24 mouse cellular contexts compared by ENCODE assay signal in the genomic region with DNA sequence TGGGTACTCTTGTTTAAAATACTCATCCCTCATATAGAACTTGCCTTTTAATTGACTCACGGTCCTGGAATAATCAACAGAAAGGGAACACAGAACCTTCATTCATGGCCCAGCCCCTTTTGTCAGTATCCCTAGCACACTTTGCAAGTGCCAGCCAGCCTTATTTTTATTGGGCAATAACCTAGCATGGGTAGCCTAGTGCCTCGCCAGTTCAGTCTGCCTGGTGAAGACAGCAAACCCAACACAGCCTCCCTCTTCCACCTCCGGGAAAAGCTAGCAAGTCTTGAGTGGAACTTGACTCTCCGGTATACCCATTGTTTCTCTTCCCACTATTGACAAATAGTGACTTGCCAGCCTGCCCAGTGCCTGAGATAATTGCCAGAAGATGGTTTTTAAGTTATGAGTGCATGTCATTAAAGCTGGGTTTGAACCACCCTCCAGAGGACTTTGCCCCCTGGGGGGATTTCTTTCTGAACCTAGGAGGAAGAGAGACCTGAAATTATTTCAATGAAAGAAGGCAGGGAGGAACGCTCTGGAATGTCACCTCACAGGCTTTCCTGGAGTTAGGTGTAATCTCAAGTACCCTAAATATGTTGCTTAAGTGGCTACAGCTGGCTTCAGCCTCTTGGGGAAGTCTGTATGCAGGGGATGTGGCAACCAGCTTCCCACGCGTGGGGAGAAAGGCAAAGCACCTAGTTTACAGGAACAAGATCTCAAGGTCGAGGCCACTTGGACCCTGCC. TPM values are rescaled to one million over a fixed set of nuclear protein-coding genes. Genes with fewer than 3 reads are reported as not detected.
DNase-seq lines count a peak whose midpoint lies in the region; ATAC-seq and TF ChIP-seq lines count a peak whose summit lies in the region.
"Had no signal": no experiment of that assay in that cellular context is flagged by ENCODE, and none has a peak within 500 bp of the region (broad histone marks: within the 10 kb centered on the region; RNA-seq: fewer than 3 reads in every experiment).

No protein-coding gene starts in this region.

- H3K27ac ChIP-seq in embryonic facial prominence, embryonic 11.5 days (replicated peaks; ENCODE audit: low read depth, low read length), result no peak overlapping the region
- no peak overlapping the region for H3K27ac ChIP-seq in embryonic facial prominence, embryonic 10.5 days (replicated peaks)
- H3K27ac ChIP-seq in limb, embryonic 13.5 days, result peak overlapping the region; percentile 23; the same call in 1 of the 2 replicates
- peak overlapping the region; percentile 82 for H3K27ac ChIP-seq in lung, embryonic 15.5 days
- H3K27ac ChIP-seq in midbrain, postnatal 0 days (ENCODE audit: low read depth, low read length), result no peak overlapping the region
- H3K27ac ChIP-seq: forebrain, embryonic 15.5 days; gastrocnemius, adult 2 months; hindbrain, embryonic 12.5 days; liver, embryonic 15.5 days had no signal

- no peaks in the 10 kb centered on the region for H3K36me3 ChIP-seq in embryonic facial prominence, embryonic 11.5 days (replicated peaks; ENCODE audit: control insufficient read depth, insufficient read depth, low read depth, low read length)
- H3K36me3 ChIP-seq in embryonic facial prominence, embryonic 10.5 days (replicated peaks), result no peaks in the 10 kb centered on the region
- H3K36me3 ChIP-seq in limb, embryonic 13.5 days, result no peaks in the 10 kb centered on the region
- H3K36me3 ChIP-seq in lung, embryonic 15.5 days, result no peaks in the 10 kb centered on the region
- H3K36me3 ChIP-seq in midbrain, postnatal 0 days (ENCODE audit: insufficient read depth, low read length), result no peaks in the 10 kb centered on the region
- H3K36me3 ChIP-seq: forebrain, embryonic 10.5 days; forebrain, embryonic 15.5 days; hindbrain, embryonic 12.5 days; liver, embryonic 15.5 days had no signal

- no peaks in the 10 kb centered on the region for H3K9me3 ChIP-seq in embryonic facial prominence, embryonic 11.5 days (replicated peaks; ENCODE audit: control insufficient read depth, low read length)
- H3K9me3 ChIP-seq in embryonic facial prominence, embryonic 10.5 days, result 0 out of 2 replicates have a peak, but pooled peaks cover 3% of the 10 kb centered on the region
- H3K9me3 ChIP-seq in limb, embryonic 13.5 days, result no peaks in the 10 kb centered on the region
- H3K9me3 ChIP-seq in lung, embryonic 15.5 days, result no peaks in the 10 kb centered on the region
- H3K9me3 ChIP-seq in midbrain, postnatal 0 days (ENCODE audit: low read length), result no peaks in the 10 kb centered on the region
- H3K9me3 ChIP-seq: forebrain, embryonic 15.5 days; hindbrain, embryonic 12.5 days; liver, embryonic 15.5 days had no signal

- 40% methylated on average over 8 of the region's 8 CpGs for WGBS in embryonic facial prominence, embryonic 11.5 days
- WGBS in embryonic facial prominence, embryonic 10.5 days, result 52% methylated on average over 8 of the region's 8 CpGs
- 35% methylated on average over 8 of the region's 8 CpGs for WGBS in limb, embryonic 13.5 days
- 48% methylated on average over 8 of the region's 8 CpGs for WGBS in lung, embryonic 15.5 days
- 84% methylated on average over 8 of the region's 8 CpGs for WGBS in midbrain, postnatal 0 days

- H3K4me1 ChIP-seq in embryonic facial prominence, embryonic 11.5 days (ENCODE audit: control insufficient read depth, insufficient read depth, low read length), result no peaks in the 10 kb centered on the region
- peaks cover 37% of the 10 kb centered on the region for H3K4me1 ChIP-seq in embryonic facial prominence, embryonic 10.5 days
- peaks cover 30% of the 10 kb centered on the region for H3K4me1 ChIP-seq in limb, embryonic 13.5 days
- no peaks in the 10 kb centered on the region for H3K4me1 ChIP-seq in lung, embryonic 15.5 days
- no peaks in the 10 kb centered on the region for H3K4me1 ChIP-seq in midbrain, postnatal 0 days (ENCODE audit: insufficient read depth, low read length)
- H3K4me1 ChIP-seq: liver, embryonic 15.5 days had no signal

- no peaks in the 10 kb centered on the region for H3K27me3 ChIP-seq in embryonic facial prominence, embryonic 11.5 days (ENCODE audit: control insufficient read depth, insufficient read depth, low read length)
- H3K27me3 ChIP-seq in embryonic facial prominence, embryonic 10.5 days (replicated peaks; ENCODE audit: low read depth, poor library complexity, severe bottlenecking), result no peaks in the 10 kb centered on the region
- no peaks in the 10 kb centered on the region for H3K27me3 ChIP-seq in limb, embryonic 13.5 days
- H3K27me3 ChIP-seq in lung, embryonic 15.5 days, result no peaks in the 10 kb centered on the region
- no peaks in the 10 kb centered on the region for H3K27me3 ChIP-seq in midbrain, postnatal 0 days (ENCODE audit: insufficient read depth, low read length)
- H3K27me3 ChIP-seq: forebrain, embryonic 15.5 days; hindbrain, embryonic 12.5 days; liver, embryonic 15.5 days had no signal

- no peak for ATAC-seq in embryonic facial prominence, embryonic 11.5 days (replicated peaks; ENCODE audit: insufficient number of reproducible peaks, low FRiP score, low TSS enrichment, low read depth)
- no peak for ATAC-seq in limb, embryonic 13.5 days (ENCODE audit: low FRiP score, low read depth)
- peak; percentile 58; the same call in 1 of the 2 replicates for ATAC-seq in lung, embryonic 15.5 days (ENCODE audit: borderline replicate concordance, extremely low read depth, low FRiP score, low TSS enrichment)
- ATAC-seq in midbrain, postnatal 0 days (ENCODE audit: low FRiP score), result no peak
- ATAC-seq: activated CD4-positive, CD25-positive, alpha-beta regulatory T cell, adult 4 months; forebrain, embryonic 15.5 days had no signal

- H3K9ac ChIP-seq in embryonic facial prominence, embryonic 11.5 days (replicated peaks; ENCODE audit: low read length), result no peak overlapping the region
- H3K9ac ChIP-seq in limb, embryonic 13.5 days, result no peak overlapping the region
- no peak overlapping the region for H3K9ac ChIP-seq in lung, embryonic 15.5 days
- no peak overlapping the region for H3K9ac ChIP-seq in midbrain, postnatal 0 days (replicated peaks; ENCODE audit: low read length, poor library complexity, severe bottlenecking)
- H3K9ac ChIP-seq: forebrain, embryonic 15.5 days; hindbrain, embryonic 12.5 days; liver, embryonic 15.5 days had no signal

- no peak overlapping the region for H3K4me2 ChIP-seq in embryonic facial prominence, embryonic 11.5 days (ENCODE audit: low read depth, low read length)
- no peak overlapping the region for H3K4me2 ChIP-seq in limb, embryonic 13.5 days (replicated peaks)
- H3K4me2 ChIP-seq in lung, embryonic 15.5 days, result peak overlapping the region; percentile 25; the same call in 1 of the 2 replicates
- H3K4me2 ChIP-seq in midbrain, postnatal 0 days (ENCODE audit: low read depth, low read length, poor library complexity, severe bottlenecking), result no peak overlapping the region
- H3K4me2 ChIP-seq: forebrain, embryonic 15.5 days; heart, embryonic 11.5 days; hindbrain, embryonic 12.5 days; liver, embryonic 15.5 days; midbrain, embryonic 11.5 days had no signal

- DNase-seq in embryonic facial prominence, embryonic 11.5 days (ENCODE audit: low spot score), result peak; percentile 56
- DNase-seq in embryonic facial prominence, embryonic 10.5 days (ENCODE audit: low spot score), result no peak
- DNase-seq in lung, postnatal 25 days (ENCODE audit: low spot score), result peak; percentile 80
- no peak for DNase-seq in midbrain, postnatal 0 days (ENCODE audit: low spot score)
- DNase-seq in kidney, adult 18-20 months, result no peak
- DNase-seq in neural tube, embryonic 10.5 days (ENCODE audit: extremely low spot score, low spot score), result no peak
- DNase-seq: adrenal gland, adult 2 months; cerebellum, adult 2 months; cerebellum, postnatal 14 days; gastrocnemius, adult 2 months; gastrocnemius, postnatal 36 days; heart, adult 18-20 months; heart, postnatal 36 days; kidney, postnatal 14 days; thymus, postnatal 14 days had no signal

- H3K4me3 ChIP-seq in embryonic facial prominence, embryonic 11.5 days (ENCODE audit: low read depth, low read length), result no peak overlapping the region
- H3K4me3 ChIP-seq in embryonic facial prominence, embryonic 10.5 days, result no peak overlapping the region
- H3K4me3 ChIP-seq in limb, embryonic 13.5 days, result no peak overlapping the region
- no peak overlapping the region for H3K4me3 ChIP-seq in lung, embryonic 15.5 days
- H3K4me3 ChIP-seq in midbrain, postnatal 0 days (ENCODE audit: low read depth, low read length), result no peak overlapping the region
- H3K4me3 ChIP-seq: forebrain, embryonic 10.5 days; forebrain, embryonic 15.5 days; gastrocnemius, adult 2 months; hindbrain, embryonic 12.5 days; liver, embryonic 15.5 days had no signal

- TF ChIP-seq CTCF in midbrain, postnatal 0 days (IDR thresholded peaks at IDR 0.05), result no peak

RNA-seq across cellular contexts. Expression of a gene that starts 30.2 kb away (rescaled TPM):
- polyA plus RNA-seq in embryonic facial prominence, embryonic 11.5 days (2014; fragmentation: Nextera tagmentation; extraction: Ambion mirVana), result 53.2 and 53.7 TPM in 2 replicates
- 53.4 and 56.2 TPM in 2 replicates for polyA plus RNA-seq in embryonic facial prominence, embryonic 10.5 days (2016; fragmentation: Nextera tagmentation; extraction: Ambion mirVana)
- polyA plus RNA-seq in limb, embryonic 13.5 days (2015; fragmentation: Nextera tagmentation; extraction: Ambion mirVana), result 48.2 and 54.2 TPM in 2 replicates
- polyA plus RNA-seq in lung, embryonic 15.5 days (2015; fragmentation: Nextera tagmentation; extraction: Ambion mirVana), result 49.9 and 59.8 TPM in 2 replicates
- total RNA-seq in midbrain, postnatal 0 days (2014; rRNA removed), result 9.2 and 11.9 TPM in 2 replicates
- 35.0 and 38.3 TPM in 2 replicates for polyA plus RNA-seq in midbrain, postnatal 0 days (2015; fragmentation: Nextera tagmentation; extraction: Ambion mirVana)

RNA-seq across cellular contexts. Expression of a gene that starts 30.4 kb away (rescaled TPM):
- 148 and 161 TPM in 2 replicates for polyA plus RNA-seq in embryonic facial prominence, embryonic 11.5 days (2014; fragmentation: Nextera tagmentation; extraction: Ambion mirVana)
- polyA plus RNA-seq in embryonic facial prominence, embryonic 10.5 days (2016; fragmentation: Nextera tagmentation; extraction: Ambion mirVana), result 146 and 164 TPM in 2 replicates
- 168 and 184 TPM in 2 replicates for polyA plus RNA-seq in limb, embryonic 13.5 days (2015; fragmentation: Nextera tagmentation; extraction: Ambion mirVana)
- 166 and 183 TPM in 2 replicates for polyA plus RNA-seq in lung, embryonic 15.5 days (2015; fragmentation: Nextera tagmentation; extraction: Ambion mirVana)
- 17.2 and 49.9 TPM in 2 replicates for total RNA-seq in midbrain, postnatal 0 days (2014; rRNA removed)
- polyA plus RNA-seq in midbrain, postnatal 0 days (2015; fragmentation: Nextera tagmentation; extraction: Ambion mirVana), result 134 and 136 TPM in 2 replicates

RNA-seq across cellular contexts. Expression of a gene that starts 59.9 kb away (rescaled TPM):
- 36.0 and 39.0 TPM in 2 replicates for polyA plus RNA-seq in embryonic facial prominence, embryonic 11.5 days (2014; fragmentation: Nextera tagmentation; extraction: Ambion mirVana)
- 61.4 and 64.0 TPM in 2 replicates for polyA plus RNA-seq in embryonic facial prominence, embryonic 10.5 days (2016; fragmentation: Nextera tagmentation; extraction: Ambion mirVana)
- polyA plus RNA-seq in limb, embryonic 13.5 days (2015; fragmentation: Nextera tagmentation; extraction: Ambion mirVana), result 66.8 and 71.3 TPM in 2 replicates
- polyA plus RNA-seq in lung, embryonic 15.5 days (2015; fragmentation: Nextera tagmentation; extraction: Ambion mirVana), result 45.5 and 47.0 TPM in 2 replicates
- 125 and 129 TPM in 2 replicates for total RNA-seq in midbrain, postnatal 0 days (2014; rRNA removed)
- 31.5 and 32.5 TPM in 2 replicates for polyA plus RNA-seq in midbrain, postnatal 0 days (2015; fragmentation: Nextera tagmentation; extraction: Ambion mirVana)
- polyA plus RNA-seq: activated CD4-positive, CD25-positive, alpha-beta regulatory T cell, adult 4 months had no signal

Comparison
In these comparisons a context has a peak if more than half of its experiments do, and no peak if none do; other contexts are left out.
1. DNase-seq: peak in embryonic facial prominence, embryonic 11.5 days (single experiment) and lung, postnatal 25 days (single experiment); none in embryonic facial prominence, embryonic 10.5 days (single experiment), midbrain, postnatal 0 days (single experiment), kidney, adult 18-20 months (single experiment) and neural tube, embryonic 10.5 days (single experiment).
2. H3K27ac ChIP-seq: peak in limb, embryonic 13.5 days (single experiment) and lung, embryonic 15.5 days (single experiment); none in embryonic facial prominence, embryonic 11.5 days (single experiment), embryonic facial prominence, embryonic 10.5 days (single experiment) and midbrain, postnatal 0 days (single experiment).